Mouse (Mus musculus) thymus, adult 18-20 months (tissue): ENCODE data around the gene Slc24a1.
A peak's percentile ranks its signal among the peaks of the same experiment; 100 is the strongest.

ENCODE experiments used
- DNase-seq, 2 experiments: peaks; one replicate each; pipeline ENCODE4 v3.0.0; 2022; ENCODE audit warnings: mixed read lengths in 2 of 2

Slc24a1 gene

DNA sequence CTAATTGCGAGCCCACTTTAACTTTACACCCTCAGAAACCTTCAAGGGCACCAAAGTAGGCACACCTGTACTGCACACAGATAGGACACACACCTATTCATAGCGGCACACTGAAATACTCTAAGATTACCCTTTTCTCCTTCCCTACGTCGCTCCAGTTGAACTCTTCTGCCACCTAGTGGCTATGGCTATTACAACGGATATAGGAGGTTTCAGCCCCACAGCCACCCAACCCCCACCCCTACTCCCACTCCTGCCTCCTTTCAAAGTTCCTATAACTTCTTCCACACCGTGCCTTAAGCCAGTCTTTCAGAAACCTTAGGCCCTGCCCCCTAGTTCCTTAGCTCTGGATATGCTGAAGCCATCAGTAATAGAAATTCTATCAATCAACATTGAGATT is 14.9 kb downstream of the Slc24a1 start:
- DNase-seq, result peak in 1 of 2 experiments; percentile 32

DNA sequence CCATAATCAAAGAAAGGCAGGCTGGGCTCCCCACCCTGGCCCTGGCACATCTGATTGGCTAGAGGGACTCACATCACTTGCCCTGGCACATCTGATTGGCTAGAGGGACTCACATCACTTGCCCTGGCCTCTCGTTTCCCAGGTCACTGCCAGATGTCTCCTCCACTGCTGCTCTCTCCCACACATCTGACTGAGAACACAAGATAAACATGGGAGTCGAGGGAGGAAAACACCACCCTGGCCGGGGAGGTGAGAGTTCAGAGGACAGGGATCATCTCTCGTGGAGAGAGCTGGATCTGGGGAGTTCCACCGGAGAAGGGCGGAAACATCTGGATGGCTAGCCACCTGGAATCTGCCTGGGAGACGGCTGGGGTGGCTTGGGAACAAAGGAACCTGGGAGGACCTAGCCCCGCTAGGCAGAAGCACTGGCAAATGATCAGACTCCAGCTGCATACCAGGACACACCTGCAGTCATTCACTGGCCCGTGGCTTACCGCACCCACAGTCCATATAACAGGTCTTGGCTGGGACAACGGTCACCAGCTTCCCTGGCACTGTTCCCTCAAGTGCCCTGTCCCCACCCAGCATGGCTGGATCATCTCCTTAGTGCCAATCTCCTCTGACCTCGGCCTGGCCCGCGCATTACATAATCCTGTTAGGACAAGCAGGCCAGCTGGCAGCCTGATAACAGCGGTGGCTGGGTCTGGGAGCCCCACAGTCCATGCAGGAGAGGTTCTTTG is 17.2 kb downstream of the Slc24a1 start:
- DNase-seq, result no peak

DNA sequence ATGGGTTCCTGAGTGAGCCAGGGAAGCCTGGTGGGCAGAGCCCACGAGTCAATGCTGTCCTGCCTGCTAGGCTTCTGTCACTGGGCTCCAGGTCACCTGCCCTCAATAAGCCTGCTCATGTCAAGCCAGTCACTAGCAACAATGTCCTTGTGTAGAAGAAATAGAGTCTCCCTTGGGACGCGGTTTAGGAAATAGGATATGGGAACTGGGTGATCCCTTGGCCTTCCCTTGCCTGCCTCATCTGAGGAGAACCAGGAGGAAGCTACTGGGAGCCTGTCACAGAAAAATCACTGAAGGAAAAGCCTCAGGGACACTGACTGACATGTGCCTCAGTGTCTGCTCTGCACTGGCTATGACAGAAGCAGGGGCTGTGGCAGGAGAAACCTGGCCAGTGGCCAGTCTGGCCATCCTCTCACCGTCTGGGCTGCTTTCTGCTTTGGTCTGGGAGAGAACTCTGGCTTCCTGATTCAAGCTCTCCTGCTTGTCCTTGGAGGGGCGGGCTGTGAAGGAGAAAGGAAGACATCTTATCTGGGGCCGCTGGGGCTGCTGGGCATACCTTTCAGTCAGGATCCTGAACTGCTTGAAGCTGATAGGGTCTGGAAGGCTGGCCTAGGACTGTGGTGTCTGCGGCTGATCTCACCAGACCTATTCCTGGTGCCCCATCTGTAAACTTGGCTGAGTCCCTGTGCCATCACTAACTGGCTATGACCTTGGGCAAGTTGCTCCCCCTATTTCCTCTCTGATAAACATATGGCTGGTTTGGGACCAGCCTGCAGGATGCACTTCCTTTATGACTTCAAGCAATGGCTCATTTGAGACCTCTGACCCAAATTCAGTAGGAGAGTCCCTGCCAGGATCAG is 19.4 kb downstream of the Slc24a1 start:
- DNase-seq, result no peak

DNA sequence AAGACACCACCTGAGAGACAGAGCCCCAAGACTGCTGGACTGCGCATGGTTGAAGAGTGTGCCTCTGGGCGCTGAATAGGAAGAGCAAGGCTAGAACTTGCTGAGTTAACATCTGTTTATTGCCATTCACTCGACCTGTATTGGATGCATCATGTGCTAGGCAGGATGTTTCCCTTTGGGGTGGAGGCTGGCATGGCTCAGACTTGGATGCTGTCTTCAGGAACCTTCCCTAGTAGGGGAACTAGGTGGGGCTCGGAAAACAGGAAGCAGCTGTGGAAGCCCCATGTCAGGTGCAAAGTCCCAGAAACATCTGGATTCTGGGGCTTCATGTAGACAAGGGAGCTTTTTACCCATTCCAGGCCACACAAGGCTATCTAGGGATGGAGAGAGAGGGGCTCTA is 21.2 kb downstream of the Slc24a1 start:
- DNase-seq, result no peak

DNA sequence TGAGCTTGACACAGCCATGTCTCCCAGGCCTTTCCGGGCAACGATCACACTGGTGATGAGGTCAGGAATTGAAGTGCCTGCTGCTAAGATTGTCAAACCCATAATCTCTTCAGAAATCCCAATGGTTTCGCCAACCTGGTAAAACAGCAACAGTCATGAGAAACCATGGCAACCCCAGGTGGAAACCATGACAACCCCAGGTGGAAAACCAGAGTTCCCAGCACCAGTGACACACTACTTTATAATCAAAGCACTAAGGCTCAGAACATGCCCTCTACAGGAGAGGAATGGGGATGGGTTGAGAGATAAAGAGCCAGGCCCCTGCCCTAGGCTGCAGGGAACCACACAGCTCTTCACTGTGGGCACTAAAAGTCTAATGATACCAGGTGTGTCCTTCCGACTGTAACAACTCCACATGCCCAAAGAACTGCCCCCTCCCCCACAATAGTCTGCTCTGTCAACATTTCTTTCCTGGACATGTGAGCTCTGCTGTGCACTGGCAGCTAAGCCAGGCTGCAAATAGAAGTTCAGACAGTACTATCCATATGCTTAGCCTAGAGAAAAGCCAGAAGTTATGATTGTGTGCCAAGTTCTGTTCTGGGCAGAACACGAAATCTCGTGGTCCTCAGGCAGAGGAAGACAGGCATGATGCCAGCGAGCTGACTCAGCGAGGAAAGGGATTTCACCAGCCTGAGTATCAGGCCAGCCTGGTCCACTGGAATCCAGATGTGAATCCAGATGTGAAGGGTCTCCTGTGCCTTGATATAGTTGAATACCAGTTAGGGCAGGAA is 25.0 kb downstream of the Slc24a1 start:
- DNase-seq, result no peak

DNA sequence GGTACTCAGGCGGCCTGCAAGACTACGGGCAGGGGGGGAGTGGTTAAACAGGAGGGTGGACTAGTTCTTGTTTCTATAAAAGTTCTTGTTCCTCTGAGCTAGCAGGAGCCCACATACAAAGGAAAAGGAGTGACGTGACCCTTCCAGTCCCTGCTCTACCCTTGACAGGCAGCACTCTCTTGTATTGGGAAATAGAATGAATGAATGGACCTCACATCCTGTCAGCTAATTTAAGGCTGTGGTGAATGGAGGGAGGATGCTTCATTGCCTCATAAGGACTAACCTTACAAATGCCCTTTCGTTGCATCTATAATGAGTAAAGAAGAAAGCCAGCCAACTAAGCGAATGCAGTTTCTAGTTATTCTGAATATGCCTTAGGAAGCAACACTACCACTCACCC is 25.6 kb downstream of the Slc24a1 start:
- DNase-seq, result no peak

DNA sequence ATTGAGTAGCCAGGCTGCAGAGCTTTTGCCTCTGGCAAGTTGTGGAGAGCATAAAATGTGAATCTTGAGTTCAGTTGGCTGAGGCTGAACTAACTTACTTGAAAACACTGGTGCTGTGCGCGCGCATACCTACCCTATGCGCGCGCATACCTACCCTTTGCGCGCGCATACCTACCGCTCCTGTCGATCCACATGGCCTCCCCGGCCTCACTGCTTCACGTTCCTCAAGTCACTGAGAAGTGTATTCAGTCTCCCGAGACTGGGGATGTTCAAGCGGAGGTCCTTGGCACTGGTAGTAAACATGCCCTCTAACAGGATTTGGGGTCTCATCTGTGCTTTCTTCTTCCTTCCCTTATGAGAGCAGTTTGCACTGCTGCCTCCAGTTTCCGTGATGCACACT is 32.8 kb downstream of the Slc24a1 start:
- no peak for DNase-seq

DNA sequence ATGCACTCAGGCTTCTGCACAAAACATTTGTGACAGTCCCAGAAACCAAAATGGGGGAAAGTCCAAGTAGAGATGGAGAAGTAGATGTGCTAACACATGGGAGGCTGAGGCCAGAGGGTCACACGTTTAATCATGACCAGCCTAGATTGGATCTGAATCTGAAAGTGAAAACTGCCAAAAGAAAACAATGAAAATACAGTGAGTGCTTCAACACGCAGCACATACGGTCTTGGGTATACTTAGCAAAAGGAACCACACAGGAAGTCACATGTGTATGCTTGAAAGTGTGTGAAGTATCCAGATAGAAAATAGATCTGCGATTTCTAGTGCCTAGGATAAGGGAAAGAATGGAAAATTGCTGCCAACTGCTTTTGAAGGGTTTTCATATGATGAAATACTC is 36.8 kb downstream of the Slc24a1 start:
- DNase-seq, result no peak

DNA sequence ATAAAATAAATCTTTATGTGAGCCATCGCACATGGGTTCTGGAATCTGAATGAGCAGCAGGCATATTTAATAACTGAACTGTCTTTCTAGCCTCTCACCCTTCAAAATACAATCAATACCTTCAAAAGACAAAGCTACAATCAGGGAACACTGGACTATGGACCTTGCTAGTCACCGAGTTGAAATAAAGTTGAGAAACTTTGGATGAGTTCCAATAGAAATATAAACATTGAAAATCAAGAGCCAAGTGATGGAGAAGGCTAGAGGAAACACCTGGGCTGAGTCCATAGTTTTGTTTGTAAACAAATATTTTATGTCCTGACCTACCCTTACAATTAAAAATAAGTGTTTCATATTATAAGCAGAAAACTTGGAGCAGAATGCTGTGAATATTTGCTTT is 37.4 kb downstream of the Slc24a1 start:
- DNase-seq, result no peak

DNA sequence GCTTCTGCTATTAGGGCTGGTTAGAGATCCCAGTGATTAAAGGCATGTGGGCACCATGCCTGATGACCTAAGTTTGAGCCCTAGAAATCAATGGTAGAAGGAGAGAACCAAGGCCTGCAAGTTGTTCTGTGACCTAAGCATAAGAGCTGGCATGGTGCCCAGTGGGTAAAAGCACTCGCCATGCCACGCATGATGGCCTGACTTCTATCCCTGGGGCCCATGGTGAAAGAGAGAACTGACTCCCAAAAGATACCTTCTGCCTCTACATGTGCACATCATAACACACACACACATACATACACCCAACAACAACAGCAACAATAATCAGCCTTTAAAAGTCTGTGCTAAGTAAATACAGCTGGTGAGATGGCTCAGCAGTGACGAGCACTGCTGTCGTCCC is 38.0 kb downstream of the Slc24a1 start:
- no peak for DNase-seq

DNA sequence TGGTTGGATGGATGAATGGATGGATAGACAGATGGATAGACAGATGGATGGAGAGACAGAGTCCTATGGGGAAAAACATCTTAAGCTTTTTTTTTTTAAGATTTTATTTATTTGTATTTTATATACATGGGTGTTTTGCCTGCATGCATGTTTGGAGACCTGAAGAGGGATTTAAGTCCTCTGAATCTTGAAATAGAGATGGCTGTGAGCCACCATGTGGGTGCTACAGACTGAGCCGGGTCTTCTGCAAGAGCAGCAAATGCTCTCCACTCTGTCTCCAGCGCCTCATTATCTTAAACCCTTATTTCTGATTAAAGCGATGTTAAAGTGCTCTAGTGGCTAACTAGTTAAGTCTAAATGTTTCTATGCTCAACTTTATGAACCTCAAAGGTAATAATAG is 44.0 kb downstream of the Slc24a1 start:
- DNase-seq, result no peak

DNA sequence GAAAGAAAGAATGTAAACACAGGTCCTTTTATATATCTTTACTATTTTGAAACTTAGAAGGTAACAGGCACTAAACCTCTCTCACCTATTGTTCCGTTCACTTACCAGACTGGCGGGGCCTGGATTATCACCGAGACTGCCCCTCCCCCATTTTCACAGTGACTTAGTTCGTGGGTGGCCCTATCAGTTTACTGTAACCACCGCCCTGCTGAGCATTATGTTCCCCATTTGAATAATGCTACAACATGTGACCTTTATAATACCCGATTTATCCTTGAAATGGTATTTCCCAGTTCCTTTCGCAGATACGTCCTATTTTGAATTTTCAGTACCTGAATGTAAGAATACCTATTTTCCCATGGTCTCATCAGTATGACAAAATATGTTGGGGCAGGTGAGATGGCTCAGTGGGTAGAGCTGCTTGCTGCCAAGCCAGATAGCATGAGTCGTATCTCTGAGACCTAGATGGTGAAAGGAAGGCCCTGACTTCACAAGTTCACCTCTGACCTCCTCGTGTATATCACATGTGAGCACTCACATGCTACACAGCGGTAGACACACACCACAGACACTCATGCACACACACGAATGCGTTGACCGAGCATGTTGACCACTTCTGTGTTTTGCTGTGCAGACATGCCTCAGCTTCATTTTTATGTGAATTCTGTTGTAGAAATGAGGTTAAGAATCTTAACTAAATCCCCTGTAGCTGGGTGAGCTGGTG is 46.3 kb downstream of the Slc24a1 start:
- DNase-seq, result no peak

DNA sequence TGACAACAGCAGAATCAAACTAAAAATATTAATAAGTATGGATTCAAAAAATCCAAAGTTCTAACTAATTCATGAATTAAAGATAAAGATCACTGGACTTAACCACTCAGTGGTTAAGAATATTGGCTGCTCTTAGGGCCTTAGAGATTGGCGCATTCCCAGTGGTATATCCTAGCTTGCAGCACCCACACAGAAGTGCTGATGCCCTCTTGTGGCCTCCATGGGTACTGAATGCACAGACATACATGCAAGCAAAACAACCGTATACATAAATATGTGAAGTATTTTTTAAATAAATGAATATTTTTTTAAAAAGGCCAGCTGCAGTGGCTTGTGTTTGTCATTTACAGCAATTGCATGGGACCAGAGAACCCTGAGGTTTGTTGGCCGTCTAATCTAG is 48.0 kb downstream of the Slc24a1 start:
- peak; percentile 17 to 46 for DNase-seq

DNA sequence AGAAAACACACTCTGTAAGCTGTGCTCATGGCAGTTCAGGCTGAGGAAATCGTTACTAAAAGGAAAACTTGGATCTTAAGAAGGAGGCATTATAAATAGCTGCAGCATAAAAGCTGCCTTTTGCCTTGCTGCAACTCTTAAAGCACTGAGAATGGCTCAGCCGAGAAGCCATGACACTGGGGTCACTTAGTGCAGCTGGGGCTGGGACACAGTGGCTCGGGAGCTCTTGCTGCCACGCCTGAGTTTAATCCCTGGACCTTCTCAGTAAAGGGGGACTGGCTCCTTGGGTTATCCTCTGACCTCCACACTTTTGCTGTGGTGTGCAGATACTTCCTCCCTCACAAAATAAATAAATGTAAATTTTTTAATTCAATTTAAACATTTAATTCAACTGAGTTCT is 48.5 kb downstream of the Slc24a1 start:
- no peak for DNase-seq

DNA sequence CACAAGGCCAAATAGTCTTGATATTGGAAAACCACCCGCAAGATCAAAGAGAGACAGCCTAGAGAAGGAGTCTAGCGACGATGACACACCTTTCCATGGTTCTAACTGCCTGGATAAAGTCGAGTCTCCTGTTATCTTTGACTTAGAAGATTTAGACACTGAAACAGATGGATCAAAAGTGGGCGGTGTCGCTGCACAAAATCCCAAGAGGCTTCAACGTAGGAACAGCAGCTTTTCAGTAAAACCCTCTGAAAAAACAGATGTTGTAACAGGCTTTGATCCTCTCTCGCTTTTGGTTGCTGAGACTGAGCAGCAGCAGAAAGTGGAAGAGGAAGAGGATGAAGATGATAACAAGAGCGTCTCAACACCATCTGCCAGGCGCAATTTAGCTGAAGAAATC is 54.8 kb downstream of the Slc24a1 start:
- no peak for DNase-seq

DNA sequence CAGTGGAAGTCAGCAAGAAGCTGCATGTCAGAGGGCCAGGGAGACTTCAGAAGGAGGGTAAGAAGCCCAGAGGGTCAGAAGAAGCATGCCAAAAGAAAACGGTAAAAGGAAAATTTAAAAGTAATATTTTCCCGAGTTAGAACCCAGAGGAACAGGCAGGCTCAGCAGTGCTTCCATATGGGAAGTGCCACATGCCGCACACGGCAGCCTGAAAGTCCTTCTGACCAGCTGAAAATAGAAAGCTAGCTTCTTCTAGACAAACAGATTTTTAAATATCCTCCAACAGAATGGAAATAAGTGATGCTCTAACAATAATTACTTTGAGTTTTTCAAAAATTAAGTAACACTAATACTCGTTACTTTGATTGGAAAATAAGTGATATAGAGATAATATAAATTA is 65.4 kb downstream of the Slc24a1 start:
- no peak for DNase-seq
